Comparison of ENCODE assay signal across 8 mouse cellular contexts in the genomic region with DNA sequence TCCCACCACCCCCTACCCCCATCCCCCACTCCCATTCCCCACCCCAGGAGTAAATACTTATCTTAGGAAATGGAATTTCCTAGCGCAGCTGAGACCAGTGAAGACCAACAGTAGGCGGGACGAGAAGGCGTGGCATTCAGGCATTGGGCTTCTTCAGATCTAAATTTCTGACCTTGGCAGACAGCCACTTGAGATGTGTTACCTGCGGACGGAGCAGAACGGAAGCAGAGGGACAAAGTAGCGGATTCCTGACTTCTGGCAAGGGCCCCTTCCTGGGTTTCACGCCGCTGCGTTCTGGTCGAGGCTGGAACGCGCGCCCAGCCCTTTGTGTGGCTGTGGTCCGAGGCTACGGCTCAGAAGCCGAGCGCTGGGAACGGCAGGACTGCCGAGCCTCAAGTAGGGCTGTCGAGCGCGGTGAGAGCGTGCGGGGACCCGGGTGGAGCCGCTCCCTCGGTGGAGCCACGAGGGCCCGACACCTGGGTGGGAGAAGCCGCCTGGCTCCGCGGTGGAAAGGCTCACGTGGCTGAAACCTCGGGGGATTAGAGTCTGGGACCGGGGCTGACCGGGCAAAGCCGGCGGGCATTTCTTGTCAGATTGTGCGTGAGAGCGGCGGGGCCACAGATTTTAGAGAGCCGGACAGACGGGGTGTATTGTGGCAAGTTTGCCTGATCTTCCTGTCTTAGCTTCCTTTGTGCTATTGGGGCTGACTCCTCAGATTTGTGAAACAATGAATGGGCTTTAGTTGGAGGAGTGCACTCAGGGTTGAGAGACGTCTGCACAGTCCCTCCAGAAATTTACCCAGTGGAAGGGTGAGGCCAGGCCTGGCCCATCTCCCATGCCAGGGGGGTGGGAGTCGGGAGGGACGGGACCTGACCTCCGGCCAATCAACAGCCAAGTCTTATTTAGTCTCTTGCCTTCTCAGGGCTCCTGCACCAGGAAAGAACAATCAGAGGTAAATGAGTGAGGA. TPM values are rescaled to one million over a fixed set of nuclear protein-coding genes. Genes with fewer than 3 reads are reported as not detected.
DNase-seq lines count a peak whose midpoint lies in the region; ATAC-seq and TF ChIP-seq lines count a peak whose summit lies in the region.

No protein-coding gene starts in this region.

- H3K27me3 ChIP-seq in ES-Bruce4 (ENCODE audit: control insufficient read depth, insufficient read depth, low read length, poor library complexity, severe bottlenecking): no peaks in the 10 kb centered on the region
- no peaks in the 10 kb centered on the region for H3K27me3 ChIP-seq in heart, embryonic 13.5 days (replicated peaks)
- H3K27me3 ChIP-seq in kidney, embryonic 15.5 days: no peaks in the 10 kb centered on the region
- H3K27me3 ChIP-seq in lung, postnatal 0 days (replicated peaks; ENCODE audit: insufficient read depth, low read length): no peaks in the 10 kb centered on the region

- peak overlapping the region; percentile 96 for H3K9ac ChIP-seq in ES-Bruce4 (ENCODE audit: low read depth, poor library complexity, severe bottlenecking)
- peak overlapping the region; percentile 89 for H3K9ac ChIP-seq in heart, embryonic 13.5 days
- peak overlapping the region; percentile 75 for H3K9ac ChIP-seq in kidney, embryonic 15.5 days
- peak overlapping the region; percentile 82 for H3K9ac ChIP-seq in lung, postnatal 0 days (replicated peaks; ENCODE audit: low read depth)

- DNase-seq in adrenal gland, adult 2 months: peak; percentile 53
- peak; percentile 80 for DNase-seq in embryo, embryonic 9.5 days (ENCODE audit: extremely low spot score)
- DNase-seq in lung, postnatal 0 days (ENCODE audit: low spot score): peak; percentile 93
- peak; percentile 71 for DNase-seq in retina, embryonic 14.5 days (ENCODE audit: low spot score)
- no peak for DNase-seq in spleen, postnatal 4 days (ENCODE audit: low spot score in 2 of 2)

- ATAC-seq in heart, embryonic 13.5 days (ENCODE audit: extremely low read depth, insufficient number of reproducible peaks, low FRiP score, low TSS enrichment): peak; percentile 56
- peak; percentile 92 for ATAC-seq in kidney, embryonic 15.5 days (replicated peaks; ENCODE audit: low FRiP score)
- ATAC-seq in lung, postnatal 0 days: peak; percentile 94

- peak overlapping the region; percentile 89 for H3K27ac ChIP-seq in ES-Bruce4 (ENCODE audit: insufficient read depth, low read length)
- peak overlapping the region; percentile 89 for H3K27ac ChIP-seq in heart, embryonic 13.5 days (replicated peaks)
- H3K27ac ChIP-seq in kidney, embryonic 15.5 days: peak overlapping the region; percentile 86
- H3K27ac ChIP-seq in lung, postnatal 0 days (ENCODE audit: low read length): peak overlapping the region; percentile 90

- H3K4me1 ChIP-seq in ES-Bruce4 (ENCODE audit: control insufficient read depth, insufficient read depth, low read length): no peaks in the 10 kb centered on the region
- H3K4me1 ChIP-seq in heart, embryonic 13.5 days: peaks cover 12% of the 10 kb centered on the region
- H3K4me1 ChIP-seq in kidney, embryonic 15.5 days: peaks cover 11% of the 10 kb centered on the region; the same call in 1 of the 2 replicates
- peaks cover 6% of the 10 kb centered on the region for H3K4me1 ChIP-seq in lung, postnatal 0 days (ENCODE audit: insufficient read depth, low read depth, low read length)

- WGBS in heart, embryonic 13.5 days: under 1% methylated on average over 49 of the region's 49 CpGs
- under 1% methylated on average over 49 of the region's 49 CpGs for WGBS in kidney, embryonic 15.5 days
- under 1% methylated on average over 49 of the region's 49 CpGs for WGBS in lung, postnatal 0 days

- peak overlapping the region; percentile 80 for H3K4me3 ChIP-seq in ES-Bruce4 (ENCODE audit: low read depth, low read length)
- H3K4me3 ChIP-seq in heart, embryonic 13.5 days: peak overlapping the region; percentile 70
- peak overlapping the region; percentile 60 for H3K4me3 ChIP-seq in kidney, embryonic 15.5 days (replicated peaks)
- peak overlapping the region; percentile 65 for H3K4me3 ChIP-seq in lung, postnatal 0 days (ENCODE audit: low read depth, low read length)

- H3K9me3 ChIP-seq in ES-Bruce4 (replicated peaks; ENCODE audit: control insufficient read depth, insufficient read depth, low read length, poor library complexity, severe bottlenecking): no peaks in the 10 kb centered on the region
- no peaks in the 10 kb centered on the region for H3K9me3 ChIP-seq in heart, embryonic 13.5 days
- no peaks in the 10 kb centered on the region for H3K9me3 ChIP-seq in kidney, embryonic 15.5 days (replicated peaks)
- no peaks in the 10 kb centered on the region for H3K9me3 ChIP-seq in lung, postnatal 0 days (ENCODE audit: low read length)

- TF ChIP-seq POLR2A in ES-Bruce4 (IDR thresholded peaks at IDR 0.05; ENCODE audit: insufficient read depth, low read length): peak; percentile 83

- peak overlapping the region; percentile 80 for H3K4me2 ChIP-seq in heart, embryonic 13.5 days
- H3K4me2 ChIP-seq in kidney, embryonic 15.5 days: peak overlapping the region; percentile 80
- peak overlapping the region; percentile 93 for H3K4me2 ChIP-seq in lung, postnatal 0 days (replicated peaks; ENCODE audit: low read depth, low read length)

- TF ChIP-seq EP300 in ES-Bruce4 (IDR thresholded peaks at IDR 0.05; ENCODE audit: insufficient read depth, low read depth, low read length): peak; percentile 74; the same call in 1 of the 2 replicates
- 0 out of 2 replicates have a peak, but pooled peaks have one; percentile 21 for TF ChIP-seq EP300 in lung, postnatal 0 days (IDR thresholded peaks at IDR 0.05)

- peaks cover 45% of the 10 kb centered on the region for H3K36me3 ChIP-seq in ES-Bruce4 (ENCODE audit: control insufficient read depth, insufficient read depth, low read length, poor library complexity, severe bottlenecking)
- peaks cover 30% of the 10 kb centered on the region for H3K36me3 ChIP-seq in heart, embryonic 13.5 days
- H3K36me3 ChIP-seq in kidney, embryonic 15.5 days: peaks cover 29% of the 10 kb centered on the region
- H3K36me3 ChIP-seq in lung, postnatal 0 days (ENCODE audit: insufficient read depth, low read length): 0 out of 2 replicates have a peak, but pooled peaks cover 2% of the 10 kb centered on the region

- TF ChIP-seq CTCF in ES-Bruce4 (IDR thresholded peaks at IDR 0.05; ENCODE audit: low read depth, low read length): no peak
- TF ChIP-seq CTCF in lung, postnatal 0 days (IDR thresholded peaks at IDR 0.05): no peak

RNA-seq across cellular contexts. Expression of gene Zfp57, which starts 1.7 kb away (rescaled TPM):
- polyA plus RNA-seq in ES-Bruce4 (2011; ENCODE audit: insufficient read depth, insufficient read length, low read depth, missing spikeins): 223 and 254 TPM in 2 replicates
- 1 to 10 TPM; 2.0 to 2.1 TPM for total RNA-seq in adrenal gland, adult 2 months (2021)
- polyA plus RNA-seq in adrenal gland, adult 2 months (2012; rRNA removed): 0.70 and 0.98 TPM in 2 replicates
- 42.5 and 45.5 TPM in 2 replicates for polyA plus RNA-seq in heart, embryonic 13.5 days (2015; fragmentation: Nextera tagmentation; extraction: Ambion mirVana)
- 61.1 and 69.4 TPM in 2 replicates for polyA plus RNA-seq in kidney, embryonic 15.5 days (2015; fragmentation: Nextera tagmentation; extraction: Ambion mirVana)
- 35.6 and 44.3 TPM in 2 replicates for polyA plus RNA-seq in lung, postnatal 0 days (2015; fragmentation: Nextera tagmentation; extraction: Ambion mirVana)

RNA-seq across cellular contexts. Expression of gene H2-M5, which starts 13.3 kb away (rescaled TPM):
- polyA plus RNA-seq in ES-Bruce4 (2011; ENCODE audit: insufficient read depth, insufficient read length, low read depth, missing spikeins): 12.6 and 13.2 TPM in 2 replicates
- not detected for total RNA-seq in adrenal gland, adult 2 months (2021)
- not detected in 2 replicates for polyA plus RNA-seq in adrenal gland, adult 2 months (2012; rRNA removed)
- 0.24 and 0.36 TPM in 2 replicates for polyA plus RNA-seq in heart, embryonic 13.5 days (2015; fragmentation: Nextera tagmentation; extraction: Ambion mirVana)
- 0.44 TPM in 2 replicates for polyA plus RNA-seq in kidney, embryonic 15.5 days (2015; fragmentation: Nextera tagmentation; extraction: Ambion mirVana)
- polyA plus RNA-seq in lung, postnatal 0 days (2015; fragmentation: Nextera tagmentation; extraction: Ambion mirVana): 0.13 and 0.21 TPM in 2 replicates

RNA-seq across cellular contexts. Expression of gene Mog, which starts 20.6 kb away (rescaled TPM):
- not detected in 2 replicates for polyA plus RNA-seq in ES-Bruce4 (2011; ENCODE audit: insufficient read depth, insufficient read length, low read depth, missing spikeins)
- not detected for total RNA-seq in adrenal gland, adult 2 months (2021)
- not detected in 2 replicates for polyA plus RNA-seq in adrenal gland, adult 2 months (2012; rRNA removed)
- not detected in 2 replicates for polyA plus RNA-seq in heart, embryonic 13.5 days (2015; fragmentation: Nextera tagmentation; extraction: Ambion mirVana)
- polyA plus RNA-seq in kidney, embryonic 15.5 days (2015; fragmentation: Nextera tagmentation; extraction: Ambion mirVana): 0.09 TPM in 1 of 2 replicates, not detected in the other
- polyA plus RNA-seq in lung, postnatal 0 days (2015; fragmentation: Nextera tagmentation; extraction: Ambion mirVana): 0.07 TPM in 1 of 2 replicates, not detected in the other

RNA-seq across cellular contexts. Expression of gene 2410137M14Rik, which starts 21.6 kb away (rescaled TPM):
- polyA plus RNA-seq in ES-Bruce4 (2011; ENCODE audit: insufficient read depth, insufficient read length, low read depth, missing spikeins): 2.9 and 4.7 TPM in 2 replicates
- total RNA-seq in adrenal gland, adult 2 months (2021): not detected
- not detected in 2 replicates for polyA plus RNA-seq in adrenal gland, adult 2 months (2012; rRNA removed)
- polyA plus RNA-seq in heart, embryonic 13.5 days (2015; fragmentation: Nextera tagmentation; extraction: Ambion mirVana): not detected in 2 replicates
- polyA plus RNA-seq in kidney, embryonic 15.5 days (2015; fragmentation: Nextera tagmentation; extraction: Ambion mirVana): not detected in 2 replicates
- polyA plus RNA-seq in lung, postnatal 0 days (2015; fragmentation: Nextera tagmentation; extraction: Ambion mirVana): 0.14 TPM in 1 of 2 replicates, not detected in the other

RNA-seq across cellular contexts. Expression of gene Gabbr1, which starts 43.1 kb away (rescaled TPM):
- polyA plus RNA-seq in ES-Bruce4 (2011; ENCODE audit: insufficient read depth, insufficient read length, low read depth, missing spikeins): 163 and 180 TPM in 2 replicates
- 10 to 100 TPM; 22.5 to 25.7 TPM for total RNA-seq in adrenal gland, adult 2 months (2021)
- polyA plus RNA-seq in adrenal gland, adult 2 months (2012; rRNA removed): 28.3 and 29.1 TPM in 2 replicates
- polyA plus RNA-seq in heart, embryonic 13.5 days (2015; fragmentation: Nextera tagmentation; extraction: Ambion mirVana): 4.5 and 6.9 TPM in 2 replicates
- 6.0 and 8.3 TPM in 2 replicates for polyA plus RNA-seq in kidney, embryonic 15.5 days (2015; fragmentation: Nextera tagmentation; extraction: Ambion mirVana)
- 5.8 and 6.2 TPM in 2 replicates for polyA plus RNA-seq in lung, postnatal 0 days (2015; fragmentation: Nextera tagmentation; extraction: Ambion mirVana)

Comparison
In these comparisons a context has a peak if more than half of its experiments do, and no peak if none do; other contexts are left out.
1. DNase-seq: peak in adrenal gland, adult 2 months (single experiment), embryo, embryonic 9.5 days (single experiment), lung, postnatal 0 days (single experiment) and retina, embryonic 14.5 days (single experiment); none in spleen, postnatal 4 days (0 of 2).
2. RNA of gene Zfp57, which starts 1.7 kb away (polyA plus RNA-seq): 223 to 254 TPM in ES-Bruce4, 61.1 to 69.4 TPM in kidney, embryonic 15.5 days, 42.5 to 45.5 TPM in heart, embryonic 13.5 days and 35.6 to 44.3 TPM in lung, postnatal 0 days; 0.70 to 0.98 TPM in adrenal gland, adult 2 months; every median in the first group is over 10 times any median in the second.
3. Peak in every context shown above with its lines, with median percentiles within 50 percentile points of each other: H3K27ac ChIP-seq, H3K4me3 ChIP-seq, H3K9ac ChIP-seq, ATAC-seq and H3K4me2 ChIP-seq.